Mouse (Mus musculus): ENCODE results near the gene Sept5.

Sept5 gene

DNA sequence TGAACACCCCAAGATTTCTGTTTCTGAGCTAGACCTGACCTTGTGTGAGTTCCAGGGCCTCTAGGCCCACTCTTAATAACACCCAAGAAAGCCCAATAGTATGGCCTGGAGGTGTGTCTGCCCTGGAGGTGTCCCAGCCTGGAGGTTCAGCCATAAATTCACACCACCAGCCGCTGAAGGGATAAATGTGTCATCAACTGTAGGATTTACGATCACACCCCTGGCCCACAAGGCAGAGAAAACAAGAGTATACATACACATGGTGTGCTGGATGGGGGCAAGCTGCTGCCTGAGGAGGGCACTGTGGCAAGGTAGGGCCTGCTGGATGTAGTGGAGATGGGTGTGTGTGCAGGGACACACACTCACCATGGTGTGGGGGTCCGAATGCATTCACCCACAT lies 16.5 kb downstream of the Sept5 start:
- no peak for DNase-seq (ENCODE audit: extremely low spot score)

DNA sequence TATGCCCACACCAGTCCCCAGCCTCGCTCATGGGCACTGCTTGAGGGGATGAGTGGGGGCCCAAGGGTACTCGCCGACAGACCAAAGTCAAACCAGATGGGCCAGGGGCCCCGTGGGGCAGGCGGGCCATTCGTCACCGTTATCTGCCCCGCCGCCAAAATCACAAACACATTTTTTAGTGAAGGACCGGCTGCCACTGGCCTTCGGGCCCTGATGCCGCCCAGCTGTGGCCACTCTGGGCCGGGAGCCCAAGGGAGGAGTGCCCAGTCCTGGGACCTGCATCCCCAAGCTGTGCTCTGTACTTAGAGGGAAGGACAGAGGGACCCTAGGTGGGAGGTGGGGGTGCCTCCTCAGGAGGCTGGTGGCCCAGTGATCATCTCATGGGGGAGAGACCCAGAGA lies 18.0 kb downstream of the Sept5 start:
- no peak for DNase-seq (ENCODE audit: extremely low spot score)

DNA sequence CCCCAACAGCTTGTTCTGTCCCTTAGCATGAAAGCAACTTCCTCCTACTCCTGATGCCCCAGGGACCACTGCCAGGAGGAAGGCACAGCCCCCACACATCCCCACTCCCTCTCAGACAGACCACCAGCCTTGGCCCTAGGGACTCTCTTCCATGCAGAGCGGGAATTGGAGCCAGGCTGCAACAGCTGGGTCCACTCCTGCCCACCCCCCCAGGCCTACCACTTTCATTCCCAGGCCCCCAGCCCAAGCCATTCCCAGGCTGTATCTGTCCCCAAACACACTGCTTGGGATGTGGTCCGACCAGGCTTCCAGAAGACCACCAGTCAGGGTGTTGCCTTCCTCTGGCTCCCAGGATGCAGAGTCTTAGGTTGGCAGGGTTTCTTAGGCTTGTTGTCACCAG lies 20.7 kb downstream of the Sept5 start:
- DNase-seq (ENCODE audit: extremely low spot score), result no peak

DNA sequence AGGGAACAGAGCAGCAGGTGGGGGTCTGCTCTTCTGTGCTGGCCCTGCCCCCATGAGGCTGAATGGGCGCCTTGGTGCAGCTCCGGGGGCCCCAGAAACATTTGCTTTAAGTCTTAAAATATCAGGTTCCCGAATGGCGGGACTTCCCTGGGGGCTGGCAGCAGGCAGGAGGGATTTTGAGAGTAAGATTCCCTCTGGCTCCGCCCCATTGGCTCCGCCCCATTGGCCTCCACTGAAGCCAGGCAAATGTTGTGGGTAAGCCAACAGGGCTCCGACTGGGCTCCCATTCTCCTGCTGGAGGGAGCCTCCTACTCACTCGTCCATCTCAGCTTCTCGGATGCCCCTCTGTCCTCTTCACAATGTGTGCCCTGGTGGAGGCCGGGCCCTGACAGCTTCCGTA lies 21.5 kb downstream of the Sept5 start:
- DNase-seq (ENCODE audit: extremely low spot score), result no peak

DNA sequence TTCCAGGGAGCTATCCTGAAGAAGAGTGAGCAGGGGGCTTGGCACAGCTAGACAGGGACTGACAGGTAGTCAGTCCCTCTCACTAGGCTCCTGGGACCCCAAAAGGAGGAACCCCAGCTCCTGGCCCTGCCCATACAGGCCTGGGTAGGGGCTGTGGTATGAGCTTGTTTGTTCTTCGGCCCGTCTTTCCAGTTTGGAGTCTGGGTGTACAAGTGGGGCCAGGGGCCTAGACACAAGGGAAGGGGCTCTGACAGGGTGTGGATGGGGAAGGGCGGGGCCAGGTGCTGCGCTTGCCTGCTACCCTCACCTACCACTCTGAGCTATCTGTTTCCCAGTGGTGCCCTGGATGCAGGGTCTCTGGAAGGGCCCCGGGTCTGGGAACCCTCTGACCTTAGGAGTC lies 24.0 kb downstream of the Sept5 start:
- no peak for DNase-seq (ENCODE audit: extremely low spot score)

DNA sequence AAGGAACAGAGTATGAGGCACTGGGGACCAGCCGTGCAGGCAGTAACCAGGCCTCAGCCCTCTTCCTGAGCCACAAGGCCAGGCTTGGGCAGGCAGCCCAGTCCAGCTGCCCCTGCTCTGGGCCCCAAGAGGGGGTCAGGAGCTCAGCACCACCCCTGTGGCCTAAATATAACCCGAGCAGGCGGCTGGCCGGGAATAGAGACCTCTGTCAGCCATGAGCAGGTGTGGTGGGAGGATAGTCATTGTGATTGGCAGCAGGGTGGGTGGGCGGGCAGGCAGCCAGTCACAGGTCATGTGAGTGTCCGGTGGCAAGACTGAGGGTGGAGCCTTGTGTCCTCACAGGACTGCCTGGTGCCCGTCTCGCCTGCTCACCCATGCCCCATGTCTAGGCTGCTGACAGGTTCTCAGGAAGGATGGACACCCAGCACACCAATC lies 25.5 kb downstream of the Sept5 start:
- no peak for DNase-seq (ENCODE audit: extremely low spot score)

DNA sequence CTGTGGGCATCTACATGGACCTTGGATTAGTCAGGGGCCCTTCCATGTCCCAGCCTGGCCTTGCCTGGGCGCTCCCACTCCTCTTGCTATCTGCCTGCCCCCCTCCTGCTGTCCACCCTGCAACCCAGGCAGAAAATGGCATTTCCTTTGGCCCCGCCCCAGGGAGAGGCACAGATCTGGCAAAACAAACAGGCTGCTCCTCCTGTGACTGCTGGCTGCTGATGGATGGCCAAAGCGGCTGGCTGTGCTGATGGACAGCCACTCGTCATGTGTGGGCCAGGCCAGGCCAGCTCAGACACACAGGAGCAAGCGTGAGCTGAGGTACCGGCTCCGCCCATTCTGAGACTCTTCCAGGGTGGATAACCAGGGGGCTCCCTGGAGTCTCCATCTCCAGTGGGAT lies 28.3 kb downstream of the Sept5 start:
- DNase-seq (ENCODE audit: extremely low spot score), result peak; percentile 24

DNA sequence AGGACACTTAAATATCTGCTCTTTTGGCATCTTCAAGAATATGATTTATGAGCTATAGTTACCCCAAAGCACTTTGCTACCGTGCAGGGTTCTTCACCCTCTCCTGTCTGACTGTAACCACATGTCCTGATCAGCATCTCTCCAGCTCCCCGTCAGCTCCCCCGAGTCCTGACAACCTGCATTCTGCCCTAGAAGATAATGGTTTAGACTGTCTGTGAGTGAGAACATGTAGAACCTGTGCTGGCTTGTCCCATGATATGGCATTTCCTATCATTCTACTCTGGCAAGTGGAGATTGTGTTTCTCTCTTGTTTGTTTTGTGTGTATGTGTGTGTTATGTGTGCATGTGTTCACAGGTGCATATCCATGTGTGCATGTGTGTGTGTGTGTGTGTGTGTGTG lies 31.7 kb downstream of the Sept5 start:
- DNase-seq (ENCODE audit: extremely low spot score), result no peak

DNA sequence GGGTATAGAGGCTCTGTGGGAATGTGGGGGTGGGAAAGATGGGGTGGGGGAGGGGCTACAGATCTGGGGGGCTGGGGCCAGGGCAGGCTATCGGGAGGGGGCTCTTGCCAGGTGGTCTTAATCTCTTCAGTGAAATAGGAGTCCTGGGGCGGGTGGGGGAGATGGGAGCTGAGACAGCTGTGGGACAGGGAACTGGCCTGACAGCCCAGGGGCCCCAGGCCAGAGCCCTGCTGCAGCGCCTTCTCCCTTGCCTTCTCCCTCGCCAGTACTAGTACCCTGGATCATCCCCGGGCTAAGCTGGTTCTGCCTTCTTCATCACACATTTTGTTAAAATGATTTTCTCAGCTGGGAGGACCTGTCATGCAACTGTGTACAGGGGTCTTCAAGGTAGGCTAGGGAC lies 33.5 kb downstream of the Sept5 start:
- DNase-seq (ENCODE audit: extremely low spot score), result no peak

DNA sequence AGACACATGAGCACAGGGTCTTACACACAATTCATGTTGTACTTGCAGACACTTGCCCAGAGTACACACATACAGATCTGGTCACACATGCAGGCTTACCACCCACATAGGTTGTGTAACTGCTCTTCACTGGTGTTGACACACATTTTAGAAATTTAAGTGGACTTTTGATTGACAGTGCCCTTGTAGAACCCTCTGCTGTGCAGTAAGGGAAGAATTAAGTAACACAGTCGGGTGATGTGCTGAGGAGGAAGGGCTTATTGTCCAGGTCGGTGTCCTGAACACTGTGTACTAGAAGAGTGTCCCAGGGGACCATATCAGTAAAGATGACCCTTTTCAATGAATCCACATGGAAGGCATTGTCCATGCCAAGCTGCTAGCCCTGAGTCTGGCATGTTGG lies 35.8 kb downstream of the Sept5 start:
- DNase-seq (ENCODE audit: extremely low spot score), result no peak

DNA sequence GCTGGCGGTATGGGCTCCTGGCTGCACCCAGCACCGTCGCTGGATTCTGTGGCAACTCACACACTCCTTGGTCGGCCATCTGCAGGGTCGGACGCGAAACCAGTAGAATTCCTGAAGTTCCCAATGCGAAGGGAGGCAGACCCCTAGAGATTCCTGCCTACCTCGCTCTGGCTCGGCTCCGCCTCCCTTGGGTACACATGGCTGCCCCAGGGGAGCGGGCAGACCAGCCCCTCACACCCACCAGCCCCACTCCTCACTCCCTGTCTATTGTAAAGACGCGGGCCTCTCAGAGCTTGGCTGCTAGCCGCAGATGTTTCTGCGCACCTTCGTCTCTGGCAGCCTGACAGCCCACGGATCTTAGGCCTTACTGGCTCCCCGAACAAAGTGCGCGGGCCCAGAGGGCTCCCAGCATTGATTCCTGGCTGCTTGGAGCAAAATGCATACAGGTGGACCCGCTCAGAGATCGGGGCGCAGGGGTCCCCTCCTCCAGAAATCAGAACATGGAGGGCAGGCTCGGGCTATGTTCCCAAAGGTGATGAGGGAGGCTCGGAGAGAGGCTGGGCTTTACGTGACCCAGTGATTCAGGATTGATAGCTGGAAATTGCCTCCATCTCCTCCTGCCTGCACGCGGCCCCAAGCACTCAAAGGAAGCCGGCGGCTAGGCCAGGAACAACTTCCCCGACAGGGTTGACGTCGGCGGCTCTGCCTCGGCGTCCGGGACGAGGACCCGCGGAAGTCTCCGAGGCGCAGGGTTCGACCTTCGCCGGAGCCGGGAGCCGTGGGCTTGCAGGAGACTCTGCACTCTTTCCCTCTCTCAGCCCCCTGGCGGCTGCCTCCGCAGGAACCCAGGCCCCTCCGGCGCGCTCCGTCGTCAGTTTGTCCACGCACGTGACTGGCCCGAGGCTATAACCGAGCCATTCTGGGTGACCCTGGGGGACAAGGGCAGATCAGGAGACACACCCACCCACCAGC lies 38.4 kb downstream of the Sept5 start:
- DNase-seq (ENCODE audit: extremely low spot score), result peak; percentile 56

DNA sequence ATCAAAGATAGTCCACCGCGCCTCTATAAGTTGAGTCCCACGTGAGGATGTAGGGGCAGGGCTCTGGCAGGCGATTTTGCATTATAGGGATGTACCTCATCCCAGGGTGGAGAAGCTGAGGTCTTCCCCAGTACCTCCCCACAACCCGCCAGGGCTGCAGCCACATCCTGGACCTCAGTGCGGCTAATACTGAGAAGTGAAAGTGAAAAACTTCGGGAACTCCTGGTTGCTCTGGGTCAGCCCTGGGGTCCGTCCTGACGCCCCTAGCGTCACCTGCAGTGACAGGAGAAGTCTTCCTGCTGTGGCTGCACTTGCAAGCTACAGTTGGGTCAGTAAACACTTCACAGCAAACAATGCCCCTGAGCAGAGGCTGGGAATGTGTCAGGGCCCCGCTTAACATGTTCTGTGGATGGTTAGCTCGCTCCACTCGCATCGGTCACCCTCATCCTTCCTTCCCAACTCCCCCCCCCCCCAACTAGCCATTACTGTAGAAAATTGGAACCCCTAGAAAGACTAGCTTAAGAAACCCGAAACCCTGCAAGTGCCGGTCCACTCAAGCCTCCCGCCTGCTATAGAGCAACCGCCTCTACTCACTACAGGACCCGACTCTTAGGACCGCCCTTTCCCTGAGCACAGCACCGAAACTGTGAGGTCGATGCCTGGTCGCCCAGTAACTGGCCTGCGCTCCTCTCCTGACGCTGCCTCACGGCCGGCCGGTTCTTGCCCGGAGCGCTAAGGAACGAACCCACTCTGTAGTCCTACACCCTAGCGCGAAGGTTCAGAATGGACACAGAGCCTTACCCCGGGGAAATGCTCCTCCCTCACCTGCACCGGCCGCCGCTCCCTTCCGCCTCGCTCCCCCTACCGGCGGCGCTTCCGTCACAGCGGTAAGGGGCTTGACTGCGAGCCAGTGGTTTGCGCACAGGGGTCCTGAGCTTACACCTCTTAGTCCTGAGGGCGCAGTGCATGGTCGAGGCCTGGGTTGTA lies 39.7 kb downstream of the Sept5 start, which contains the start of gene Tbx1:
Gene Tbx1, minus strand, starts transcription at position 868 of the 987 bp plus-strand sequence.
- DNase-seq (ENCODE audit: extremely low spot score), result peak; percentile 60

DNA sequence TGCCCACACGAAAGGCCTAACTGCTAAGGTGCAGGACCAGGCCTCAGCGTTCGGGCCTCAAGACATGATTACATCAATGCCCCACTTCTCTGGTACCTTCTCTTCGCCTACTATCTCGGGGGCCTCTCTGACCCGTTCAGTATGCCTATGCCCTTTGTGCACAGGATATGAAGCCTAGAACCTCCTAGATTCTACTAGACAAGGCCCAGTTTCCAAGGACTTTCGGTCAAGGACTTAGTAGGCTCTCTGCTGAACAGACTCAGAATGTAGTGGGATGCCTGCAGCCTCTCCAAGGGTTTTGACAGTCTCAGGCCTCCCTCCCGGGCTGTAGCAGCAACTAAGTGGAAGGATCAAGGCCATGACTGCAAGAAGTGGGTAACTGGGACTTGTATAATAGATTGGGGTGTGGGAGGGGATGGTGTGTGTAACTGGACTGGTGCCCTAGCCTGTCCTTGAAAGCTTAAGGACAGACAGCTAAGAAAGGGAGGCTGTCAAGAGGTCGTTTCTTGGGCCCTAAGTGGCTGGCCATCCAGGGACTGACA lies 40.6 kb downstream of the Sept5 start:
- DNase-seq (ENCODE audit: extremely low spot score), result no peak

DNA sequence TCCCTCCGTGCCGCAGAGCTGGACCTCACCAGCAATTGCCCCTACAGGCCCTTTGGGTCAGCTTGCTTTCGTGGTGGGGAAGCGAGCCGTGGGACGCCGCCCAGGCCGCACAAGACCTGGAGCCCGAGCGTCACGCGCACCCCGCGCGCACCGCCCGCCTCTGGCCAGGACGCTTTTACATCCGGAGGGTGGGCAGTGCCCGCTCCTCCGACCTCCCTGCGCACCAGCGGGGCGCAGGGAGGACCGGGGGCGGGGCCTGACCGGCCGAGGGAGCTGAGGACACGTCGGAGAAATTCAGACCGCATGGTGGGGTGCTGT lies 41.1 kb downstream of the Sept5 start:
- no peak for DNase-seq (ENCODE audit: extremely low spot score)

DNA sequence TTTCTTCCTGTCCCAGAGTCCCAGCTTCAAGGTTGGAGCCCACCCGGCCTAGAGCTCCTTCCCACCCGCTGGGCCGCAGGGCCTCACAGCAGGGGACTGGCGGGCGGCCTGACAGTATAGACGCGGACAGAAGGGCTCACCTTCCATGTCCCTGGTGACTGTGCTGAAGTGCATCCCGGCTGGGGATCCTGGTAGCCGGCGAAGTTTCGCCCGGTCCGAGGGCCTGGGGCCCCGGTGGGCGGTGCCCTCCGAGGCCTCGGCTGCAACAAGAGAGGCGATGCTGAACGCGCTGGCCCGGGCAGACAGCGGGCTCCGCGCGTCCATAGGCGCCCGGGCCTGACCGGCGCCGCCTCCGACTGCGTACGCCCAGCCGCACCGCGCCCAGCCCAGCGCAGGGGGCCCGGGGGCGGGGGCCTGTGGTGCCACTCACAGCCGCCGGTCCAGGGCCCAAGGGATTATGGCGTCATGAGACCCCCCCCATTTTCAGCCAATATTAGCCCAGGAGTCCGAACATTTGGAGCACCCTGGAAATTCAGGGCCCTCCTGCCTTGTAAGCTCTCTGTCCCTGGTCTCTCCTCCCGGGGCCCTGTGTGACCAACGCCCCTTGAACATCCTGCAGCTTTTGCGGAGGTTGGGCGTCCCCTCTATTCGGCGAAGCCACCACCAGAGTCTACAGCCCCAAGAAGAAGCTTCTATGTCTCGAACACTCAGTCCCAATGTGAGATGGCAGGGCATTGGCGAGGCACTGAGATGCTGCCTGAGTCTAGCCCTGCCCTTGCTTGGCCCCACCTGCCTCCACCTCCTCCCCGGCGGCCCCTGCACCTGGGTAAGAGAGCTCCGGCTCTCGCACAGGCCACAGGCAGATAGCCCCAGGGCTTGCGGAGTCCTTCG lies 41.7 kb downstream of the Sept5 start:
- DNase-seq (ENCODE audit: extremely low spot score), result peak; percentile 63

DNA sequence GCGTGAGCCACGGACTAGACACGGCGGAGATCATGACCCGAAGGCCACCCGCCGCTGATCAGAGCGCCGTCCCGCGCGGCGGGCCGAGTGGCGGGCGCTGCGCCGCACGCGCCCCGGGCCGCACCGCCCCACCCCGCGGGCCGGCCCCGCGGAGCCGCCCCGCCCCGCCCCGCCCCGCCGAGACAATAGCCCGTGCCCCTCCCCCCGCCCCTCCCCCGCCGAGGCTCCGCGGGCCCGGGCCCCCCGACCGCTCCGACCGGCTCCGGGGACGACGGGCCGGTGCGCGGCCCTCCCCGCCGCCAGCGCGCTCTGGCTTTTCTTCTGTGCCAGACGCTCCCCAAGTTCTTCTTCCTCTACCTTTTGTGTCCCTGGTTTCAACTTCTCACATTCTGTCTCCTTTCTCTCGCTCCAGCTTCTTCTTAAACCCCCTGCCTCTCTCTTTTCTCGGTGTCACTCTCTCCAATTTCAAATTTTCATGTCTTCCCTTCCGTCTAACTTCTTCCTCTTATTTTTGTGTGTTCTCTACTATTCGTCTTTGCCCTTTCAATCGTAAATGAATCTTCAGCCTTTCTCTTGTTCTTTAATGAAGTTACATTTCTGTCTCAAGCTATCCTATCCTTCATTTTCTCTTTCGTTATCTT lies 42.7 kb downstream of the Sept5 start:
- DNase-seq (ENCODE audit: extremely low spot score), result peak; percentile 37

DNA sequence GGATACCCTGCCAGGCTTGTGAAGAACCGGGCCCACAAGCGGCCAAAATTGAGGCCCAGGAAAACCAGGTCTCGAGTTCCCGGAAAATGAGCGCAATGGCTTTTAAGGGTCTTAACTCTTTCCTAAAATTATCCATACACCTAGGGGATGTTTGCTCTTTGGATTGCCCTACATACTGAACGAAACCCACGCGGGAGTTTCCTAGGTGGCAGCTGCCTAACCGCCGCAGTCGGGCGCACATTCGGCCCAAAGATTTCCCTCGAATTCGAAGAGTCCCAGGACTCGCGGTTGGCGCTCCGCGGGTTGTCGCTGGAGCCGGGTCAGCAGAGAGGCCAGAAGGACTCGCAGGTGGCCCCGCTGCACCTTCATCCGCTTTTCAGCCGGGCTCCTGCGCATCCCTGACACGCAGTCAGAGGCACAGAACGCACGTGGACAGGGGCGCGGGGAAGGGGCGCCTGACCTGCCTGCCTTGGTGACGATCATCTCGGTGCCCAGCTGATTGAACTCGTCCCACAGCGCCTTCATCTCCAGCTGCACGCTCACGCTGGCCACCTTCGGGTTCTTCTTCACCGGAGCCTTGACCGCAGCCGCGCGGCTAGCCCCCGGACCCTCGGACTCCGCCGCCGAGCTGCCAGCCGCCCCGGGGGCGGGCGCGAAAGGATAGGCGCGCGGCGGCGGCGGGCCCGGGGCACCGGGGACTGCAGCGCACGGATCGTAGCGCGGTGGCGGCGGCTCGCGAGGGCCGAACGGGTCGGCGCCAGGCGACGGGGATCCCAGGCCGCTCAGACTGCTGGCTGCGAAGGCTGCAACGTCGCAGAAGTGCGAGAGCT lies 43.5 kb downstream of the Sept5 start:
- peak; percentile 61 for DNase-seq (ENCODE audit: extremely low spot score)

DNA sequence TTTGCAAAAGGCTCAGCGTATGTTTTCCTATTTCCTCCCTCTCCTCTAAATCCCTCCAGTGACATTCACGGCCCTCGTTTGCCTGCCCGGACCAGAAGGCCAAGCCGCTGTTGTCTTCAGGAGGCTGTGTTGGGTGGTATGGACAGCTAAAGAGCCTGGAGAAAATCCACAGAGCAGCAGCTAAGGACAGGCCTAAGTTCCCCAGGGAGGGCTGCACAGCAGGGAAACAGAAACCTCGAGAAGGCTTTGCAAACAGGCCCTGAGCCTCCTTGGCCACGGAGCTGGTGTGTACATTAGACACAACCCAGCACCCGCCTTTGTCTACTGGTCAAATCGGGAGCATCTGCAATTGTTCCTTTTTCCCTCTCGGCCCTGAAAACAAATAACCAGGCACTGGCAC lies 44.1 kb downstream of the Sept5 start:
- peak; percentile 59 for DNase-seq (ENCODE audit: extremely low spot score)

DNA sequence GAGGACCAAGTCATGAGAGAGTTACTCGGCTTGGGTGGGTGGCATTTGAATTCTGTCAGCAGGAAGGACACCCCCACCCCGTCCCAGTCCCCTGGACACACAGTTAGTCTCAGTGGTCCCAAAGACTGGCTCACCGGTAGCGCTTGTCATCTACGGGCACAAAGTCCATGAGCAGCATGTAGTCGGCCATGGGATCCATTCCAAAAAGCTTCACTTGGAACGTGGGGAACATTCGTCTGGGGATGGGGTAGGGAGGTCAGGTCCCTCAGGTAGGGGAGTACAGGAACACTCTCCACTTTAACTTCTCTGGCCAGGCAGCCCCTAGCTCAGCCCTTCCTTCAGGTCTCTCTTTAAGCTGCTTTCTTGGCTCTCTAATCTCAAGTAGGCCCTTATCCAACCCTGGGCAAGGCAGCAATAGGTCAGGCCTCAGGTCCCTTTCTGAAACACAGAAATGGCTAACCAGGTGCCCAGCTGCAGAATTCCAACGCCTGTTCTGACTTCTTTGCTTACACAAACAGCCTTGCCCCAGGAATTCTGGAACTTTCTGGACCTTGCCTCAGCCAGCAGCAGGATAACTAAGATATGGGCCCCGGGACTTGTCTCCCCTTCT lies 44.7 kb downstream of the Sept5 start:
- no peak for DNase-seq (ENCODE audit: extremely low spot score)

Measured in embryo, embryonic 9.5 days (tissue).